Mouse (Mus musculus) liver, adult (tissue): ENCODE results near the gene Mmp3.

ENCODE experiments used
- GATA4 ChIP-seq: IDR thresholded peaks from 2 replicates; pipeline ENCODE4 v1.6.1; 2014; ENCODE audit warnings: mild to moderate bottlenecking, low read length; ENCODE audit not compliant: insufficient replicate concordance

The Mmp3 gene

DNA sequence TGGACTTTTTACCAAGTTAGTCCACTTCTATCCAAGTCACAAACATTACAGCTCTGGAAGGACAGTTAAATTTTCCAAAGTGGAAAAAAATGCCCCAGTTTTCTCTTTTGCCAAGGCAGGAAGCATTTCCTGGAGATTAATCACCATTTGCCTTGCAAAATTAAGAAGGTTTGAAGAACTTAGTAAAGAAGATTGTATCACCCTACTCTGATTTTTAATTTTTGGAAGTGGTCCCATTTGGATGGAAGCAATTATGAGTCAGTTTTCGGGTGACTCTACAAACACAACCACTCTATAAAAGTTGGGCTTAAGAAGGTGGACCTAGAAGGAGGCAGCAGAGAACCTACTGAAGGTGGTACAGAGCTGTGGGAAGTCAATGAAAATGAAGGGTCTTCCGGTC, at the start of gene Mmp3:
Gene Mmp3 (plus strand): TSS at position 301 of the 400 bp plus-strand sequence.
- no peak for TF ChIP-seq GATA4

DNA sequence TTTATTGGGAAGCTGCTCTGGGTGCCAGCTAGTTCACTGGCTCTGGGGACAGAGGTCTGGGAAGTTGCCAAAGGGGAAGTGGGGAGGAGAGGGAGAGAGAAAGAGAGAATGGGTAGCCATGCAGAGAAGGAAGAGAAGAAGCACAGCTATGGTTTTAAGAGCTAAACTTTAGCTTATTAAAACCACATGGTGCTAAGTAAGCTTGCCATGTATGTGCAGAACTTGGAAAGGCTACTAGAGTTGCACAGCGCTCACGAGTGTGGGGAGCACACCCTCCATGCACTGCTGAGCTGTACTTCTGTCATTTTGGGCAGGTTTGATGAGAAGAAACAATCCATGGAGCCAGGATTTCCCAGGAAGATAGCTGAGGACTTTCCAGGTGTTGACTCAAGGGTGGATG, 7.7 kb downstream of the Mmp3 start:
- no peak for TF ChIP-seq GATA4

DNA sequence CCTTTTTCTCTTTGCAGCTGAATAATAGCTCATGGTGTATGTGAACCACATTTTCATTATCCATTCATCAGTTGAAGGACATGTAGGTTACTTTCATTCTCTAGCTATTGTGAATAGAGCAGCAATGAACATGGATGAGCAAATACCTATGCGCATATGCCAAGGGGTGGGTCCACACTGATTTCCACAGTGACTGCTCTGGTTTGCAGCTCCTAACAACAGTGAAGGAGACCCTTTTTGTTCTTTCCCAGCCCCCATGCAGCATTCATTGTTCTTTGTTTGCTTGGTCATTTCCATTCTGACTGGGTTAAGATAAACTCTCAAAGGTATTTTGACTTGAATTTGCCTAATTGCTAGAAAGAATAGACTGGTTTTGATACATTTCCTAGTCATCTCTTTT, 24.6 kb downstream of the Mmp3 start:
- TF ChIP-seq GATA4 = no peak

DNA sequence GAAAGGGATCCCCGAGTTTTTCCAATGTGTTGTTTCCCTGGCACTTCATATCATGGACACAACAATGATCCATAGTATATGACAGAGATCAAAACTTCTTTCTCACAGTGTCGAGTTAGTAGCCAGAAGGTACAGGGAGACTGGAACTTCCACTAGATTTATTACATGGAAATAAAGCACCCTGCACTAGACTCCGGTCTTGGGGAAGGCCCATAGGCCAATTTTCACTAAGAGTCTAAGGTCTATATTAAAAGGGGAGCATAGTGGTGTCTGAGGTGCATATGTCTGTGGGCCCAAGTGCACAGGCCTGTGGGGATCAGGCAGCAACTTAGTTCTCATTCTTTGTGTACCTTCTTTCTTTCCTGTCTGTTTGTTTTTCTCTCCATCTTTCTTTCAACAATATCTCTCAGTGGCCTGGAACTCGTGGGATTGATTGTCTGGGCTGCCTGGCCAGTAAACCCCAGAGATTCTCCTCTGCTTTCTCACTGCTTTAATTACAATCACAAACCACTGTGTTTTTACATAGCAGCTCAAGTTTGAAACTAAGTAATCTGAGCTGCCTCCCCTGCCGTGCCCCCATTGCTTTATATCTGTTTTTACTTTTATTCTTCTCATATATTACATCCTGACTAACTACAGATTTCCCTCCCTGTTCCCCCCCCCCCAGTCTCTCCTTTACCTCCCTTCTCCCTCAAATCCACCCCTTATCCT, 38.2 kb downstream of the Mmp3 start:
- TF ChIP-seq GATA4 = no peak

DNA sequence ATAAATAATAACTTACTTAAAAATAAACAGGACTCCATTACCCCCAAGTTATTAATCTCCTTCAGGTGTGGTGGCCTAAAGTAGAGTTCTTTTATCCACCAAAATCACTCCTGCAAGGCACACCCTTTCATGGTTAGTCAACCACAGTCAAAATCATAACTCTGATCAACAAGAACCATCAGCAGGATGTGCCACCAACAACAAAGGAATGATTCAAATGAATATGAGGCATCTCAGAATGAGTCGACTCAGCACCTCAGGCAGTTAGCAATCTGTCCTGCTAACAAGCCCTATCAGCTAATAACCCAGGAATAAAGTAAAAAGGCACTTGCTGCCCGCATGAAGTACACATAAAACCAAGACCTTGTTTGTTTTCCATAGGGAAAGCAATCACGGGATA, 55.5 kb downstream of the Mmp3 start:
- no peak for TF ChIP-seq GATA4

DNA sequence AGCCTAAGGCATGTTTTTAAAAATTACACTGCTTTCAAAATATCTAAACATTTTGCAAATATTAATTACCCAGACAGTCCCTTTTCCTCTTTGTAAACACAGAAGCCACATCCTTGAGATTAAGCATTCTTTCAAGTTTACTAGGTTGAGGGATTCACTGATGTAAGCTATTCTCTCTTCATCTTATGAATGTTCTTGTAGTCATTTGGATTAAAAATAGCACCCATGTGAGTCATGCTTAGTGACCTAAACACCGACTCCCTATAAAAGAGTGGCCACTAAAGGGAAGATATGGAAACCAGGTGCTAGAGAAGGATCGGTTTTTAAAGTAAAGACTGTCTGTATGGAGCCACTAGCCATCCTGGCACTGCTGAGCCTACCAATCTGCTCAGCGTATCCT, 56.4 kb downstream of the Mmp3 start, which contains the start of gene Mmp10:
Gene Mmp10 (plus strand): TSS at position 302 of the 400 bp plus-strand sequence.
- no peak for TF ChIP-seq GATA4
